Mouse (Mus musculus) lung, adult 10 weeks (tissue): ENCODE measurements around the gene Celf6. TPM values are rescaled to one million over a fixed set of nuclear protein-coding genes. Genes with fewer than 3 reads are reported as not detected.

ENCODE experiments used
- polyA plus RNA-seq: library from polyadenylated mRNA; stranded (reverse); fragments of 350-450 nt; fragmentation: Illumina TruSeq; extraction: RNeasy Lipid Tissue Mini Kit (QIAGEN cat#74804); gene quantifications from one replicate; pipeline ENCODE4 v1.2.3, GENCODE M21; 2014; ENCODE audit warnings: low read depth, low replicate concordance; ENCODE audit not compliant: insufficient read depth

Celf6 gene
- polyA plus RNA-seq = not detected

DNA sequence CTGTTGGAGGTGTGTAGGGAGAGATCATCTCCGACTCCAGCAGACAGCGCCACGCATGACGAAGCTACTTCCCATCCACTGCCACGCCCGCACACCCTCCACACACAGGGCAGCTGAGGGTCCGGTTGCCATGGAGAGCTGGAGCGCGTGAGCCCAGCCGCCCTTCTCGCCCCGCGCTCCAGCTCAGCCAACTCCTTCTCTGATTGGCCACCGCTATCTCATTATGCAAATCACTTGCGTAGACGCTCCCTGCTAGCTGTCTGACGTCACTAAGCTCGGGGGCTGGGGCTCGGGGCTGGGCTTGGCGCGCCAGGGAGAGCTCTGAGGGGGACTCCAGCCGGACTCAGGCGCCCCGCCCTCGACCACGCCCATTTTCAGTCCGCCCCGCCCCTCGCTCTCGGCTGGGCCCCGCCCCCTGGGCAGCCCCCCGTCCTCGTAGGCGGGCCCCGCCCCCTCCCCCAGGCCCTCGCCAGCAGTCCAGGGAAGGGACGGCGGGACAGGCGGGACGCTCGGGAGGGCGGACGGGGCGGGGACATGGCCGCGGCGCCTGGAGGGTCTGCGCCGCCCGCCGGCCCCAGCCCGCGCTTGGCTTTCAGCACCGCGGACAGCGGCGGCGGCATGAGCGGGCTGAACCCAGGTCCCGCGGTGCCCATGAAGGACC lies at the start of gene Celf6:
Gene Celf6, plus strand, starts transcription at position 74 of the 661 bp plus-strand sequence.

DNA sequence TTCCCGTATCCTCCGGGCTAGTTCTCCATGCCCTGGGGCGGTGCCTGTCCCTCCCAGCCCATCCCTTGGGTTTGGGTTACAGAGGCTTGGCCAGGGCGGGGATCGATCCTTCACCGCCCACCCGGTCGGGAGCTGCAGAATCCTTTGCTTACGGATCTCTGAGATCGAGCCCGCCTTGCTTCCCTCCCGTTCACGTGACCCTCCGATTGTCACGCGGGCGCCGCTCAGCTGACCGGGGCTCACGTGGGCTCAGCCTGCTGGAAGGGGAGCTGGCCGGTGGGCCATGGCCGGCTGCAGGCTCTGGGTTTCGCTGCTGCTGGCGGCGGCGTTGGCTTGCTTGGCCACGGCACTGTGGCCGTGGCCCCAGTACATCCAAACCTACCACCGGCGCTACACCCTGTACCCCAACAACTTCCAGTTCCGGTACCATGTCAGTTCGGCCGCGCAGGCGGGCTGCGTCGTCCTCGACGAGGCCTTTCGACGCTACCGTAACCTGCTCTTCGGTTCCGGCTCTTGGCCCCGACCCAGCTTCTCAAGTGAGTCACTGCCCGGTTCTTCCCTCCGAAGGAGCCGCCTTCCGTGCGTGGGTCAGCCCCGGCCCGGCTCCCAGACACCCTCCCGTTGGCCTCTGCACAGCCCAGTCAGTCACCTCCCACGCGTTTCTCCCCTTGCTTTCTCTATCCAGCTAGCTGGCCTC lies 38.1 kb upstream of the Celf6 start, which contains the start of the genes Hexa and Tmem202:
Gene Hexa, plus strand, starts transcription at position 100 of the 697 bp plus-strand sequence.
Gene Tmem202, minus strand, starts transcription at position 407 of the 697 bp plus-strand sequence.

DNA sequence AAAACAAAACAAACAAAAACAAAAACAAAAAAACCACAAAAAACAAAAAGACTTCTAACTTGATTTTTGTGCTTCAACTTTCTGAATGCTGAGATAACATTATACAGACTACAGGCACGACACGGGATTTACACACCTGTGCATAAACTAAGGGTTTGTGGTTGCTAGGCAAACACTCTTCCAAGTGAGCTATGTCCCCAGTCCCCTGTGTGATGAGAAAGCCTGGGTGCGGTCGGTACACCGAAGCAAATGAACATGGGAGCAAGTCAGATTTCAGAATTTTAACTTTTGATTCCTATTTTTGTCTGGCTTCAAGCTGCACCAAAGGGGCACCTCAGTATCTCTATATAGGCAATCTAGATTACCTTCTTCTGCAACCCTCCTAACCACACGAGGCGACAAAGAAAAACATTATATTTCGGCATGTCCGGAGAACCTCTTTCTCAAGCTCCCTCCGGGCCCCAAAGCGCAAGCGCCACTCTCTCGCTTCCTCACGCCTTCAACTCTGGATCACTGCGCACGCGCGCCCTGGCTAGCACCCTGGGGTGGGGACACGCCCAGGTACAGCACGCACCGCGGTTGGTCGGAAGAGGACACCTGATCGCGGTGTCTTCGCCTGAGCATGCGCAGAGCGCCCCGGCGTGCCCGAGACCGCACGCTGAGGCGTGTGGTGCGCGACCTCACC lies 39.0 kb downstream of the Celf6 start, which contains the start of gene Parp6:
Gene Parp6, plus strand, starts transcription at position 663 of the 685 bp plus-strand sequence.

DNA sequence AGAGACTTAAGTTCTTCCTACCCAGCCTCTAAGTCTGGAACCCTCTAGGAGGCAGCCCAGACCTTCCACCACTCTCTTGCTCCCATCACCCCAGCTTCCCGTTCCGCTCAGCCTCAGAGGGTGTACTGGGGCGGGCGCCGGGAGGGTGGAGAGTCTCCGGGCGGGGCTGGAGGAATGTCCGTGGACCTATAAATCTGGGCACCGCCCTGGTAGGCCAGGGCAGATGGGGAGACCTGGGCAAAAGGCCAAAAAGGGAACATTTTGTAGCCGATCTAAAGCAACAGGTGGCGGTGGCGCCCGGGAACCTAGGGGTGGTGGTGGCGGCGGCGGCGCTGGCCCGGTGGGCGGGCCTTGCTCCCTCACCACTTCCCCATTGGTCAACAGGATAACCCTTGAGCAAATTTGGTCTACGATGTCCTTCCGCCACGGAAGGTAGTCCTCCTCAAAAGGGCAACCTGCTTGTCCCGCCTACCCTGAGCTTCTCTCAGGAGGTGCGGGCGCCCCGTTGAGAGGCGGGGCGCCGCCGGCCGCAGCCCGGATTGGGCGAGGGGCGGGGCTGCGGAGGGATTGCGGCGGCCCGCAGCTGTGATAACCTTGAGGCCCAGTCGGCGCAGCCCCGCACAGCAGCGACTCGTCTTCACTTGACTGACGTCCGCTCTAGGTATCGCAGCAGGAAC lies 78.4 kb downstream of the Celf6 start, which contains the start of gene Pkm:
Gene Pkm, plus strand, starts transcription at position 411 of the 677 bp plus-strand sequence.

Other genes starting within 250 kb of the Celf6 start
- 6.7 TPM for gene Bbs4, start 224.4 kb upstream of the Celf6 start, polyA plus RNA-seq
- gene Arih1, start 91.3 kb upstream of the Celf6 start, polyA plus RNA-seq = 16.2 TPM
- 88.5 TPM for gene Hexa, start 38.4 kb upstream of the Celf6 start, polyA plus RNA-seq
- 1.0 TPM for gene Tmem202, start 38.1 kb upstream of the Celf6 start, polyA plus RNA-seq
- 19.7 TPM for gene Parp6, start 39.4 kb downstream of the Celf6 start, polyA plus RNA-seq
- 196 TPM for gene Pkm, start 78.5 kb downstream of the Celf6 start, polyA plus RNA-seq
- gene Gramd2, start 102.2 kb downstream of the Celf6 start, polyA plus RNA-seq = 34.4 TPM
- gene Senp8, start 172.8 kb downstream of the Celf6 start, polyA plus RNA-seq = 3.2 TPM
- gene Myo9a, start 173.0 kb downstream of the Celf6 start, polyA plus RNA-seq = 3.3 TPM